Mouse (Mus musculus) cerebellum, postnatal 14 days (tissue): ENCODE data around the gene Sfrp4.
"Not testable (repeated sequence)": the region's sequence is repeated elsewhere in the genome, so short reads cannot be mapped to it uniquely, and the experiment has no call there.

ENCODE experiments used
- DNase-seq, 2 experiments: peaks; one replicate each; pipeline ENCODE4 v3.0.0; 2021; ENCODE audit warnings: mixed read lengths in 2 of 2

Gene Sfrp4

GRCm38 (mm10) chr13:19622573-19623227 is at the start of gene Sfrp4:
Gene Sfrp4 (plus strand): TSS chr13:19623104.
- DNase-seq = peak; percentile 52 to 61

GRCm38 (mm10) chr13:19574723-19575122 is 48.2 kb upstream of the Sfrp4 start:
- DNase-seq = not testable (repeated sequence)

GRCm38 (mm10) chr13:19575947-19576346 is 47.0 kb upstream of the Sfrp4 start:
- no peak for DNase-seq

GRCm38 (mm10) chr13:19590996-19591759 is 31.7 kb upstream of the Sfrp4 start:
- DNase-seq = no peak

- peak in 1 of 2 experiments; percentile 52 for DNase-seq
These were observed 27.8 kb upstream of the Sfrp4 start for GRCm38 (mm10) chr13:19595141-19595540.

GRCm38 (mm10) chr13:19599242-19599641 is 23.7 kb upstream of the Sfrp4 start:
- no peak for DNase-seq

GRCm38 (mm10) chr13:19602531-19602930 is 20.4 kb upstream of the Sfrp4 start:
- DNase-seq = no peak

GRCm38 (mm10) chr13:19603719-19604118 is 19.2 kb upstream of the Sfrp4 start:
- no peak for DNase-seq

GRCm38 (mm10) chr13:19604916-19605315 is 18.0 kb upstream of the Sfrp4 start:
- no peak for DNase-seq

- no peak for DNase-seq
These were observed 14.8 kb upstream of the Sfrp4 start for GRCm38 (mm10) chr13:19608120-19608519.

- DNase-seq = peak; percentile 42 to 45
These were observed 10.6 kb upstream of the Sfrp4 start for GRCm38 (mm10) chr13:19612348-19612747.

GRCm38 (mm10) chr13:19612963-19613362 is 9.9 kb upstream of the Sfrp4 start:
- no peak for DNase-seq

GRCm38 (mm10) chr13:19613426-19613825 is 9.5 kb upstream of the Sfrp4 start:
- no peak for DNase-seq

- no peak for DNase-seq
These were observed 8.6 kb upstream of the Sfrp4 start for GRCm38 (mm10) chr13:19614311-19614710.

- DNase-seq = peak; percentile 45 to 51
These were observed 4.8 kb upstream of the Sfrp4 start for GRCm38 (mm10) chr13:19618081-19618480.

- DNase-seq = no peak
These were observed 4.1 kb upstream of the Sfrp4 start for GRCm38 (mm10) chr13:19618841-19619215.

GRCm38 (mm10) chr13:19619216-19619927 is 3.5 kb upstream of the Sfrp4 start, which contains the start of gene Epdr1:
Gene Epdr1 (minus strand): TSS chr13:19619927.
- peak; percentile 85 to 88 for DNase-seq

GRCm38 (mm10) chr13:19623228-19623905 is 463 bp downstream of the Sfrp4 start:
- peak; percentile 32 to 47 for DNase-seq

GRCm38 (mm10) chr13:19624632-19625320 is 1.9 kb downstream of the Sfrp4 start:
- no peak for DNase-seq

GRCm38 (mm10) chr13:19626473-19626872 is 3.6 kb downstream of the Sfrp4 start:
- no peak for DNase-seq

- no peak for DNase-seq
These were observed 8.1 kb downstream of the Sfrp4 start for GRCm38 (mm10) chr13:19630768-19631709.
